Mouse (Mus musculus) spleen, adult 2 months (tissue): ENCODE results near the gene Gnb1l. TPM values are rescaled to one million over a fixed set of nuclear protein-coding genes. Genes with fewer than 3 reads are reported as not detected.

Experiments
- DNase-seq, 2 experiments: peaks; one replicate each; pipeline versions ENCODE4 v3.0.0 to v3.0.0-alpha.2; 2012 to 2021; ENCODE audit warnings: low spot score in 2 of 2, low read depth in 1 of 2
- H3K27ac ChIP-seq: fragments of 200-500 bp; 2 replicates; pipeline ENCODE4 v1.5.1; 2012; ENCODE audit warnings: low read length, inconsistent platforms; ENCODE audit not compliant: insufficient read depth
- H3K27me3 ChIP-seq: fragments of 200-500 bp; 2 replicates; pipeline ENCODE4 v1.6.1; 2012; ENCODE audit warnings: mild to moderate bottlenecking, moderate library complexity, low read length, inconsistent platforms; ENCODE audit not compliant: control insufficient read depth, insufficient read depth
- H3K36me3 ChIP-seq: fragments of 200-500 bp; 2 replicates; pipeline ENCODE4 v1.6.1; 2012; ENCODE audit warnings: mild to moderate bottlenecking, low read length, inconsistent platforms; ENCODE audit not compliant: control insufficient read depth, insufficient read depth
- H3K4me1 ChIP-seq: fragments of 200-500 bp; 2 replicates; pipeline ENCODE4 v1.6.1; 2011; ENCODE audit warnings: inconsistent platforms; ENCODE audit not compliant: control insufficient read depth, insufficient read depth, insufficient read length
- H3K4me3 ChIP-seq: fragments of 200-500 bp; 2 replicates; pipeline ENCODE4 v1.5.1; 2011; ENCODE audit warnings: mild to moderate bottlenecking, inconsistent platforms; ENCODE audit not compliant: insufficient read depth, insufficient read length; ENCODE audit errors: extremely low read depth
- CTCF ChIP-seq: fragments of 200-500 bp; IDR thresholded peaks from 2 replicates; pipeline ENCODE4 v1.5.1; 2011; ENCODE audit warnings: mild to moderate bottlenecking, inconsistent platforms; ENCODE audit not compliant: insufficient read depth, insufficient read length, insufficient replicate concordance; ENCODE audit errors: extremely low read depth
- POLR2A ChIP-seq: fragments of 200-500 bp; IDR thresholded peaks from 2 replicates; pipeline ENCODE4 v1.6.1; 2011; ENCODE audit warnings: low read depth, low read length, inconsistent platforms
- WGBS: fragments of 180-500 bp; shearing (Covaris S2); methylation state at CpG from one replicate; pipeline ENCODE4 v1.1.7; 2018; 5-methylcytosine and 5-hydroxymethylcytosine counted together
- polyA plus RNA-seq: library from polyadenylated mRNA; depleted of rRNA; stranded (reverse); fragments of >200 nt; gene quantifications from 2 replicates; pipeline ENCODE4 v1.2.3, GENCODE M21; 2012

Gnb1l gene
- polyA plus RNA-seq, 1 experiment: 11.3 TPM

DNA sequence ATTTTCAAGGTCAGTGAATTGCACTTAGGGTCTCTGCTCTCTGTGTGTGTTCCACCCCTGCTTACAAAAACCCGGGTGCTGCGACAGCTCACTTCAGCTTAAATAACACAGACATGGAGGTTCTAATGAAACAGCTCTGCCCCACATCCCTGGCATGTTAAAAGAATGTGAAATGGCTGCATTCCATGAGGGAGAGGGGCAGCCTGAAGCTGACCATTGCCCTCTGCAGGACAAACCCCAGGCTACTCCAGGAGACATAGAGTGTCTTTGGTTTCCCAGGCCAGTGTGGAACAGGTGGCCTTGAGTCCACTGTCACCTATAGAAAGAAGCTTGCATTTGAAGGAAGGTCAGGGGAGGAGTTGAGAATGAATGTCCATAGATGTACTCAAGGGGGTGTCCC is 81.9 kb downstream of the Gnb1l start:
- WGBS: 75% methylated on average over 2 of the region's 2 CpGs
- DNase-seq: no peak
- Histone ChIP-seq H3K27ac (no peak overlapping the region), H3K4me1 (peaks cover 3% of the 10 kb centered on the region; the same call in 1 of the 2 replicates), H3K4me3 (no peak overlapping the region), H3K27me3 (peaks cover 19% of the 10 kb centered on the region), H3K36me3 (no peaks in the 10 kb centered on the region)
- TF ChIP-seq CTCF (no peak), POLR2A (no peak)

DNA sequence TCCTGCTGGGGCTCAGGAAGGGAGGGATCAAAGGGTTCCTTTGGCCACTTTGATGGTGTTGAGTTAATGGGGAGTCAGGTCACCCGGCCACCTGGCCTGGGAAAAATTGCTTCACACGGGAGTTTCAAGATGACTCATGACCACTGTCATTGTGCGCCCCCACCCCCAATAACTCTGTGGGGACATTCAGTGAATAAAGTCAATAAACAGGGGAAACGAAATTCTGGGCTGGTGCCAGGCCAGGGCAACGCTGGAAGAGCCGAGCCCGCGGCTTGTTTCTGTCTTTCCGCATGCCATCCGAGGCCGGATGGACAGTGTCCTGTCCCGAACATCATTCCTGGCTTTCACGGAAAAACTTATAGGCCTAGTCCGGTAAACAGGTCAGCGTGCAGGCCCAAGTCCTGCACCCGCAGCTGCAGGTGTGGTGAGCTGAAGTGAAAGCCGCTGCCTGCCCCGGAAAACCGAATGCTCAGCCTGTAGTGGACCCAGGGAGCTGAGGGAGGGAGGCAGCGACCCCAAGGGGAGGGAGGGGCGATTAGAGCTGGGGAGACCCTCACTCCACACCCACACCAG is 82.6 kb downstream of the Gnb1l start:
- no peak for DNase-seq
- peaks cover 3% of the 10 kb centered on the region; the same call in 1 of the 2 replicates for H3K4me1 ChIP-seq
- no peaks in the 10 kb centered on the region for H3K36me3 ChIP-seq
- 12% methylated on average over 21 of the region's 21 CpGs for WGBS
- H3K27ac ChIP-seq: no peak overlapping the region
- no peak for TF ChIP-seq CTCF
- no peak for TF ChIP-seq POLR2A
- peaks cover 20% of the 10 kb centered on the region for H3K27me3 ChIP-seq
- H3K4me3 ChIP-seq: no peak overlapping the region; the same call in 1 of the 2 replicates

- Histone ChIP-seq H3K4me1 (peaks cover 6% of the 10 kb centered on the region; the same call in 1 of the 2 replicates), H3K4me3 (no peak overlapping the region; the same call in 1 of the 2 replicates), H3K27ac (no peak overlapping the region), H3K27me3 (peaks cover 26% of the 10 kb centered on the region), H3K36me3 (no peaks in the 10 kb centered on the region)
- DNase-seq: no peak
- 2% methylated on average over 64 of the region's 66 CpGs for WGBS
- TF ChIP-seq CTCF: no peak
- TF ChIP-seq POLR2A: no peak
These were observed 83.2 kb downstream of the Gnb1l start for GRCm38 (mm10) chr16:18581623-18582205.

- 5% methylated on average over 66 of the region's 67 CpGs for WGBS
- DNase-seq: no peak
- H3K36me3 ChIP-seq: no peaks in the 10 kb centered on the region
- TF ChIP-seq POLR2A: no peak
- no peak for TF ChIP-seq CTCF
- H3K27ac ChIP-seq: no peak overlapping the region
- H3K4me3 ChIP-seq: no peak overlapping the region; the same call in 1 of the 2 replicates
- H3K4me1 ChIP-seq: peaks cover 6% of the 10 kb centered on the region; the same call in 1 of the 2 replicates
- H3K27me3 ChIP-seq: peaks cover 27% of the 10 kb centered on the region
These were observed 84.1 kb downstream of the Gnb1l start for GRCm38 (mm10) chr16:18582426-18583148.

GRCm38 (mm10) chr16:18583169-18583568 is 84.7 kb downstream of the Gnb1l start:
- Histone ChIP-seq H3K36me3 (no peaks in the 10 kb centered on the region), H3K27ac (no peak overlapping the region), H3K4me3 (no peak overlapping the region), H3K4me1 (peaks cover 6% of the 10 kb centered on the region; the same call in 1 of the 2 replicates), H3K27me3 (peaks cover 32% of the 10 kb centered on the region)
- no peak for DNase-seq
- TF ChIP-seq POLR2A (no peak), CTCF (no peak)
- WGBS: 66% methylated on average over 10 of the region's 10 CpGs

GRCm38 (mm10) chr16:18583673-18584357 is 85.3 kb downstream of the Gnb1l start:
- no peaks in the 10 kb centered on the region for H3K36me3 ChIP-seq
- TF ChIP-seq POLR2A (no peak), CTCF (no peak)
- no peak overlapping the region for H3K4me3 ChIP-seq
- peaks cover 36% of the 10 kb centered on the region for H3K27me3 ChIP-seq
- H3K27ac ChIP-seq: no peak overlapping the region
- DNase-seq: no peak
- peaks cover 6% of the 10 kb centered on the region; the same call in 1 of the 2 replicates for H3K4me1 ChIP-seq
- 75% methylated on average over 10 of the region's 10 CpGs for WGBS
